Mouse (Mus musculus) stomach, embryonic 15.5 days (tissue): ENCODE measurements around the gene Eya4. TPM values are rescaled to one million over a fixed set of nuclear protein-coding genes. Genes with fewer than 3 reads are reported as not detected.
A peak's percentile ranks its signal among the peaks of the same experiment; 100 is the strongest.

Source experiments
- ATAC-seq: fragments of 200-750 bp; cut with Nextera tagmentation; 2 replicates; pipeline ENCODE4 v1.8.0; 2017; ENCODE audit warnings: low read depth, moderate number of reproducible peaks, moderate TSS enrichment; ENCODE audit not compliant: insufficient read depth, low FRiP score
- H3K27ac ChIP-seq: fragments of 300-500 bp; sonication (generic); 2 replicates; pipeline ENCODE4 v1.5.1; 2015; ENCODE audit warnings: mild to moderate bottlenecking, inconsistent platforms
- H3K27me3 ChIP-seq: fragments of 300-500 bp; sonication (generic); replicated peaks from 2 replicates; pipeline ENCODE4 v1.6.1; 2015; ENCODE audit warnings: inconsistent platforms
- H3K36me3 ChIP-seq: fragments of 300-500 bp; sonication (generic); 2 replicates; pipeline ENCODE4 v1.6.1; 2015; ENCODE audit warnings: inconsistent platforms
- H3K4me1 ChIP-seq: fragments of 300-500 bp; sonication (generic); 2 replicates; pipeline ENCODE4 v1.6.1; 2015; ENCODE audit warnings: inconsistent platforms
- H3K4me2 ChIP-seq: fragments of 300-500 bp; sonication (generic); 2 replicates; pipeline ENCODE4 v1.6.1; 2015; ENCODE audit warnings: mild to moderate bottlenecking, inconsistent platforms
- H3K4me3 ChIP-seq: fragments of 300-500 bp; sonication (generic); replicated peaks from 2 replicates; pipeline ENCODE4 v1.5.1; 2015; ENCODE audit warnings: inconsistent platforms
- H3K9ac ChIP-seq: fragments of 300-500 bp; sonication (generic); 2 replicates; pipeline ENCODE4 v1.6.1; 2015; ENCODE audit warnings: inconsistent platforms
- H3K9me3 ChIP-seq: fragments of 300-500 bp; sonication (generic); 2 replicates; pipeline ENCODE4 v1.6.1; 2016; ENCODE audit warnings: inconsistent platforms
- WGBS: fragments of 180-500 bp; shearing (Covaris S2); methylation state at CpG from one replicate; pipeline ENCODE4 v1.1.7; 2015; 5-methylcytosine and 5-hydroxymethylcytosine counted together
- polyA plus RNA-seq: library from polyadenylated mRNA; unstranded; fragments of >200 nt; fragmentation: Nextera tagmentation; extraction: Ambion mirVana; gene quantifications from 2 replicates; pipeline ENCODE4 v1.2.1, GENCODE M21; 2015

Gene Eya4
- polyA plus RNA-seq, 1 experiment from 2014 or later: 0.92 TPM

- no peak overlapping the region for H3K4me3 ChIP-seq
- no peaks in the 10 kb centered on the region for H3K36me3 ChIP-seq
- no peak overlapping the region for H3K27ac ChIP-seq
- no peak for ATAC-seq
- no peaks in the 10 kb centered on the region for H3K27me3 ChIP-seq
- H3K4me2 ChIP-seq: no peak overlapping the region
- H3K4me1 ChIP-seq: no peaks in the 10 kb centered on the region
- H3K9me3 ChIP-seq: no peaks in the 10 kb centered on the region
- H3K9ac ChIP-seq: no peak overlapping the region
- WGBS: 46% methylated on average over 6 of the region's 6 CpGs
Observed at GRCm38 (mm10) chr10:23179285-23179684, 171.3 kb downstream of the Eya4 start.

- no peak for ATAC-seq
- Histone ChIP-seq H3K36me3 (no peaks in the 10 kb centered on the region), H3K9me3 (no peaks in the 10 kb centered on the region), H3K4me2 (0 out of 2 replicates have a peak overlapping the region, but pooled peaks have one; percentile 14), H3K27me3 (no peaks in the 10 kb centered on the region), H3K4me1 (no peaks in the 10 kb centered on the region), H3K9ac (no peak overlapping the region), H3K27ac (no peak overlapping the region), H3K4me3 (no peak overlapping the region)
- WGBS: 62% methylated on average over 5 of the region's 5 CpGs
Observed at GRCm38 (mm10) chr10:23177347-23178046, 173.1 kb downstream of the Eya4 start.

- Histone ChIP-seq H3K9me3 (no peaks in the 10 kb centered on the region), H3K9ac (no peak overlapping the region), H3K4me2 (0 out of 2 replicates have a peak overlapping the region, but pooled peaks have one; percentile 14), H3K27me3 (no peaks in the 10 kb centered on the region), H3K27ac (no peak overlapping the region), H3K4me1 (no peaks in the 10 kb centered on the region), H3K4me3 (no peak overlapping the region), H3K36me3 (no peaks in the 10 kb centered on the region)
- WGBS: 43% methylated on average over 8 of the region's 8 CpGs
- no peak for ATAC-seq
Observed at GRCm38 (mm10) chr10:23176666-23177346, 173.8 kb downstream of the Eya4 start.

- Histone ChIP-seq H3K4me1 (no peaks in the 10 kb centered on the region), H3K9ac (no peak overlapping the region), H3K4me2 (no peak overlapping the region), H3K27ac (no peak overlapping the region), H3K9me3 (no peaks in the 10 kb centered on the region), H3K4me3 (no peak overlapping the region), H3K36me3 (no peaks in the 10 kb centered on the region), H3K27me3 (no peaks in the 10 kb centered on the region)
- no peak for ATAC-seq
- 88% methylated on average over 7 of the region's 7 CpGs for WGBS
Observed at GRCm38 (mm10) chr10:23171541-23171940, 179.0 kb downstream of the Eya4 start.

- ATAC-seq: no peak
- Histone ChIP-seq H3K4me3 (no peak overlapping the region), H3K36me3 (no peaks in the 10 kb centered on the region), H3K4me1 (no peaks in the 10 kb centered on the region), H3K4me2 (no peak overlapping the region), H3K9ac (no peak overlapping the region), H3K27ac (no peak overlapping the region), H3K27me3 (no peaks in the 10 kb centered on the region), H3K9me3 (no peaks in the 10 kb centered on the region)
- 47% methylated on average over 7 of the region's 7 CpGs for WGBS
Observed at GRCm38 (mm10) chr10:23165089-23165642, 185.4 kb downstream of the Eya4 start.

GRCm38 (mm10) chr10:23159844-23160243 lies 190.7 kb downstream of the Eya4 start:
- Histone ChIP-seq H3K4me3 (no peak overlapping the region), H3K9ac (no peak overlapping the region), H3K27ac (no peak overlapping the region), H3K4me1 (no peaks in the 10 kb centered on the region), H3K36me3 (no peaks in the 10 kb centered on the region), H3K9me3 (no peaks in the 10 kb centered on the region), H3K4me2 (no peak overlapping the region), H3K27me3 (no peaks in the 10 kb centered on the region)
- WGBS: 34% methylated on average over 10 of the region's 10 CpGs
- no peak; the same call in 1 of the 2 replicates for ATAC-seq

GRCm38 (mm10) chr10:23159138-23159537 lies 191.4 kb downstream of the Eya4 start:
- WGBS: 60% methylated on average over 11 of the region's 11 CpGs
- Histone ChIP-seq H3K36me3 (no peaks in the 10 kb centered on the region), H3K4me1 (no peaks in the 10 kb centered on the region), H3K9me3 (no peaks in the 10 kb centered on the region), H3K27ac (no peak overlapping the region), H3K4me3 (no peak overlapping the region), H3K27me3 (no peaks in the 10 kb centered on the region), H3K9ac (no peak overlapping the region), H3K4me2 (no peak overlapping the region)
- ATAC-seq: no peak

GRCm38 (mm10) chr10:23156866-23157625 lies 193.5 kb downstream of the Eya4 start:
- Histone ChIP-seq H3K9me3 (no peaks in the 10 kb centered on the region), H3K4me1 (no peaks in the 10 kb centered on the region), H3K9ac (no peak overlapping the region), H3K27ac (no peak overlapping the region), H3K27me3 (no peaks in the 10 kb centered on the region), H3K4me2 (no peak overlapping the region), H3K36me3 (no peaks in the 10 kb centered on the region), H3K4me3 (no peak overlapping the region)
- 58% methylated on average over 18 of the region's 18 CpGs for WGBS
- ATAC-seq: no peak

- H3K9me3 ChIP-seq: no peaks in the 10 kb centered on the region
- H3K27ac ChIP-seq: no peak overlapping the region
- H3K4me3 ChIP-seq: no peak overlapping the region
- no peaks in the 10 kb centered on the region for H3K4me1 ChIP-seq
- no peak overlapping the region for H3K4me2 ChIP-seq
- no peaks in the 10 kb centered on the region for H3K36me3 ChIP-seq
- 95% methylated on average over 3 of the region's 3 CpGs for WGBS
- ATAC-seq: no peak
- H3K9ac ChIP-seq: no peak overlapping the region
- no peaks in the 10 kb centered on the region for H3K27me3 ChIP-seq
Observed at GRCm38 (mm10) chr10:23150401-23150800, 200.2 kb downstream of the Eya4 start.

- H3K27ac ChIP-seq: no peak overlapping the region
- WGBS: 71% methylated on average over 2 of the region's 2 CpGs
Observed at GRCm38 (mm10) chr10:23144616-23145015, 206.0 kb downstream of the Eya4 start.

GRCm38 (mm10) chr10:23127947-23128346 lies 222.6 kb downstream of the Eya4 start:
- no peaks in the 10 kb centered on the region for H3K36me3 ChIP-seq
- H3K4me3 ChIP-seq: no peak overlapping the region
- WGBS: 81% methylated on average over 1 of the region's 1 CpGs
- no peak overlapping the region for H3K4me2 ChIP-seq
- H3K4me1 ChIP-seq: no peaks in the 10 kb centered on the region
- H3K27me3 ChIP-seq: no peaks in the 10 kb centered on the region
- H3K9ac ChIP-seq: no peak overlapping the region
- H3K27ac ChIP-seq: no peak overlapping the region
- no peaks in the 10 kb centered on the region for H3K9me3 ChIP-seq
- no peak for ATAC-seq

More at GRCm38 (mm10) chr10:23144616-23145015, 206.0 kb downstream of the Eya4 start:
- H3K4me3 ChIP-seq: no peak overlapping the region
- no peak overlapping the region for H3K4me2 ChIP-seq
- no peaks in the 10 kb centered on the region for H3K27me3 ChIP-seq
- ATAC-seq: no peak
- H3K9me3 ChIP-seq: no peaks in the 10 kb centered on the region
- H3K4me1 ChIP-seq: no peaks in the 10 kb centered on the region
- H3K9ac ChIP-seq: no peak overlapping the region
- no peaks in the 10 kb centered on the region for H3K36me3 ChIP-seq

GRCm38 (mm10) chr10:23127151-23127550 lies 223.4 kb downstream of the Eya4 start:
- Histone ChIP-seq H3K4me1 (no peaks in the 10 kb centered on the region), H3K4me3 (no peak overlapping the region), H3K27ac (no peak overlapping the region), H3K4me2 (no peak overlapping the region), H3K27me3 (no peaks in the 10 kb centered on the region), H3K9me3 (no peaks in the 10 kb centered on the region), H3K36me3 (no peaks in the 10 kb centered on the region), H3K9ac (no peak overlapping the region)
- WGBS: 85% methylated on average over 1 of the region's 1 CpGs
- no peak for ATAC-seq
